Mouse (Mus musculus): Measurements from ENCODE around the gene Nr1d1. TPM values are rescaled to one million over a fixed set of nuclear protein-coding genes. Genes with fewer than 3 reads are reported as not detected.

Nr1d1 gene
- 4.3 TPM for polyA plus RNA-seq (2017; shearing (Covaris generic))

DNA sequence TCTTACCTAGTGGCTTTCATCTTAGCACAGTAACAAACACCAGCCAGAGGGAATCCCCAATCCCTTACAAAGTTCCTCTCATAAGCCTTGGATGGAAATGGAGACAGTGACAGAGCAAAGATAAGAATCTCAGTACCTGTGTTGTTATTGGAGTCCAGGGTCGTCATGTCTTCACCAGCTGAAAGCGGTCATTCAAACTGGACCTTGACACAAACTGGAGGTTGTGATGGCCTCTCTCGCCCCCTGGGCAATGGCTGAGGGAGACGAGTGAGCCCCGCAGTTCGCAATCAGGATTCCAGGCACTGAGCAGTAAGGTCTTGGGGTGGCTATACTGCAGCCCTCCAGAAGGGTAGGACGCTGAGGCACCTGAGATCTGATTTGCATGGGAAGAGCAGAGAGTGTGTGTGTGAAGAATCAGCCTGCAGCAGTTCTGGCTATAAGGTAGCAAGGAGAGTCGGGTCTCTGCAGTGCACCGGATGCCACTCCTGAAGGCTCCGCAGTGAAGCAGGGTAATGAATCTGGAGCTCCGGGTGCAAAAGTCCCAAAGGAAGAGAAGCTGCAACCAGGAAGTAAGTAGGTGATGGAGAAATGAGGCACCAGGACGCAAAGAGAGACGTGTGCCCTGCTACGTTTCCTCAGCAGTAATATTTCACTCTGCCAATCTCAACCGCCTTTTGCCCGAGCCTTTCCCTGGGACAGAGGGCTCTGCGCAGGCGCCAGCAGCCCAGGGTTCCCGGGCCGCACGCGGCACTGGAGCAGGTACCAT lies at the start of gene Nr1d1:
Nr1d1 (minus strand) TSS at position 752 of the 766 bp plus-strand sequence.

DNA sequence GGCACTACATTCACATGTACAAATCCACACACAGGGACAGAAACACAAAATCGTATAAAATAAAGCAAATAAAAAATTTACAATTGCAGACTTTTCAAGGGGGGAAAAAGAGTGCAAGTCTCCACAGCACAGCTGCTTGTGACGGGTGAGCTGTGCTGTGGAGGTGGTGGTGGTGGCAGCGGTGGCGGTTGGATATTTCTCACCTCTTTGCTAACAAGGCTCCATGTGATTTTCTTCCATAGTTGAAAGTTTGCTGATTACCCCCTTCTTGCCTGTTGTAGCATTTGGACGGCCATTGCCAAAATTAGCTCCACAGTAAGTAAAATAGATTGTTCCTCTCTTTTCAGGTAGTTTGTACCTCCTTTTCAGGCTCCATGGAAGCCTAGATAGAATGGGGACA lies 29.5 kb upstream of the Nr1d1 start, which contains the start of gene Casc3:
Casc3 (plus strand) TSS at position 301 of the 400 bp plus-strand sequence.

DNA sequence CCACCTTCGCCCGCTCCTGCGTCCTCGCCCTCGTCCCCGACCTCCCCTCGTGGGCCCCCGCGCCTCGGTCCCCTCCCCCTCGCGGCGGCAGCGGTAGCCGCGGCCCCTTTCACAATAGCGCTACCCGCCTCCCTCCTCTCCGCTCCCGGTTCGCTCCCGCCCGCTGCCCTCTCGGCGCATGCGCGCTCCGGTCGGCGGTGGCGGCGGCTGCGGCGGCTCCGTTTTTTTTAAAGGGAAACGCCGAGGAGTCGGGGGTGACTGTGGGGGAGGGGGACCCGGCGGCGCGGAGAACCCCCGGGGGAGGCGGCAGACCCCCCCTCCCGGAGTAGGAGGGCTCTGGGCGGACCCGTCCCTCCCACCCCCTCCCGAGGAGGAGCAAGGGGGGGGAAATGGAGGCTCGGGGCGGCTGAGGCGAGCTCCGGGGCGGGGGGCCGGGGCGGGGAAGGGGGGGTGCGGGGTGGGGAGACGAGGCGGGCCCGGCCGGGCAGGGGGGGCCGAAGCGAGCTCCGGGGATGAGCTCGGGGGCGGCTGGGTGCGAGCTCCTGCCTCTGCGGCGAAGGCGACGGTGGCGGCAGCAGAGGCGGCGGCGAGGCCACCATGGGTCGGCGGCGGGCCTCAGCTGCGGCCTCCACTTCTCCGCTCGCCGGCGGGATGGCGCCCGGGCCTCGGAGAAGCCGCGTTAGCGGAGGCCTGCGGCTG lies 20.0 kb upstream of the Nr1d1 start, which contains the start of gene Msl1:
Msl1 (plus strand) TSS at position 502 of the 699 bp plus-strand sequence.

DNA sequence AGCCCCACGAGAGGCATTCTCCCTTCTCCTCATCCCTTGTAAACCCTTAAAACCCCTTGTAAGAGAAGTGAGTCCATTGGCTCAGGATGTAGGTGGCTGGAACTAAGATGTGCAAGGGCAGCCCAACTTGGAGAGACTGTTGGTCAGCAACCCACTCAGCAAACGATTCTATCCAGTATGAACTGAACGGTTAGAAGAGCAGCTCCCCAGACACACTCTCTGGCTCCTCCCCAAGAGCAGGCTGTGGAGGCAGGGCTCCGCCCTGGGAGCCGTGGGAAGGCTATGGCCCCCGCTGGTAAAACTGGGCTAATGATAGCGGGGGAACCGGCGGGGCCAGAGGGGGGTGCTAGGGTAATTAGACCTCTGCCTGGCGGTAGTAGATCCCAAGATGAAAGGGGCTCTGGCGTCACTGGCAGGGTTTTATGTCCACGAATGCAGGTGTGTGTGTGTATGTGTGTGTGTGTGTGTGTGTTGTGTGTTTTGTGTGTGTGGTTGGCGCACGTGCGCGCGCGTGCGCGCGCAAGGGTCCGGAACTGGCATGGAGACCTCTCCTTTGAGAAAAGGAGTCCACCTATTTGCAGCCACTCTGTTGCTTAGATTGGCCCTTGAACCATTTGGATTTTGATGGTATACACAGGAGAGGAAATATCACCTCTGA lies 34.6 kb downstream of the Nr1d1 start, which contains the start of gene Thra:
Thra (plus strand) TSS at position 246 of the 658 bp plus-strand sequence.

GRCm38 (mm10) chr11:98729119-98729588 lies 46.0 kb downstream of the Nr1d1 start, which contains the start of gene Med24:
TSS of gene Med24 (minus strand) at chr11:98729435.

Other genes starting within 250 kb of the Nr1d1 start
- gene Ikzf3, start 229.3 kb downstream of the Nr1d1 start, polyA plus RNA-seq (2017; shearing (Covaris generic)) = 94.7 TPM
- 5.4 TPM for gene Zpbp2, start 224.2 kb downstream of the Nr1d1 start, polyA plus RNA-seq (2017; shearing (Covaris generic))
- 58.5 TPM for gene Ormdl3, start 188.0 kb downstream of the Nr1d1 start, polyA plus RNA-seq (2017; shearing (Covaris generic))
- not detected for gene Lrrc3c, start 177.0 kb downstream of the Nr1d1 start, polyA plus RNA-seq (2017; shearing (Covaris generic))
- gene Gm12355, start 149.7 kb downstream of the Nr1d1 start, polyA plus RNA-seq (2017; shearing (Covaris generic)) = 4.3 TPM
- gene Gsdma3, start 149.0 kb downstream of the Nr1d1 start, polyA plus RNA-seq (2017; shearing (Covaris generic)) = not detected
- not detected for gene Gsdma2, start 128.6 kb downstream of the Nr1d1 start, polyA plus RNA-seq (2017; shearing (Covaris generic))
- gene Gsdma, start 111.0 kb downstream of the Nr1d1 start, polyA plus RNA-seq (2017; shearing (Covaris generic)) = not detected
- gene Psmd3, start 92.8 kb downstream of the Nr1d1 start, polyA plus RNA-seq (2017; shearing (Covaris generic)) = 163 TPM
- gene Csf3, start 74.1 kb downstream of the Nr1d1 start, polyA plus RNA-seq (2017; shearing (Covaris generic)) = not detected
- gene Med24, start 45.9 kb downstream of the Nr1d1 start, polyA plus RNA-seq (2017; shearing (Covaris generic)) = 55.5 TPM
- 9.1 TPM for gene Thra, start 34.7 kb downstream of the Nr1d1 start, polyA plus RNA-seq (2017; shearing (Covaris generic))
- 22.0 TPM for gene Msl1, start 20.2 kb upstream of the Nr1d1 start, polyA plus RNA-seq (2017; shearing (Covaris generic))
- 88.8 TPM for gene Casc3, start 29.6 kb upstream of the Nr1d1 start, polyA plus RNA-seq (2017; shearing (Covaris generic))
- gene Rapgefl1, start 61.5 kb upstream of the Nr1d1 start, polyA plus RNA-seq (2017; shearing (Covaris generic)) = 0.38 TPM
- 3.2 TPM for gene Wipf2, start 88.3 kb upstream of the Nr1d1 start, polyA plus RNA-seq (2017; shearing (Covaris generic))
- 2.5 TPM for gene Cdc6, start 132.5 kb upstream of the Nr1d1 start, polyA plus RNA-seq (2017; shearing (Covaris generic))
- gene Rara, start 152.5 kb upstream of the Nr1d1 start, polyA plus RNA-seq (2017; shearing (Covaris generic)) = 68.8 TPM
- gene Gjd3, start 207.7 kb upstream of the Nr1d1 start, polyA plus RNA-seq (2017; shearing (Covaris generic)) = 0.43 TPM
- gene Top2a, start 248.9 kb upstream of the Nr1d1 start, polyA plus RNA-seq (2017; shearing (Covaris generic)) = 13.5 TPM

Measured in CD4-positive, CD25-positive, alpha-beta regulatory T cell (primary cell).